Mouse (Mus musculus) MEL (cell line): Measurements from ENCODE around the gene Tmem37. TPM values are rescaled to one million over a fixed set of nuclear protein-coding genes. Genes with fewer than 3 reads are reported as not detected.
A peak's percentile ranks its signal among the peaks of the same experiment; 100 is the strongest.

Source experiments
- DNase-seq: peaks from one replicate; pipeline ENCODE4 v3.0.0; 2011; ENCODE audit warnings: low read depth, low spot score
- H3K27ac ChIP-seq: 2 replicates; pipeline ENCODE4 v1.5.1; 2012; ENCODE audit warnings: low read depth, mild to moderate bottlenecking, control low read depth, low read length, moderate library complexity; ENCODE audit not compliant: control insufficient read depth
- H3K27me3 ChIP-seq, 2 experiments: fragments of 150-350 bp in 1 of 2; sonication (generic) in 1 of 2; 2 replicates each; pipeline ENCODE4 v1.6.1; 2012; ENCODE audit warnings: low read length in 2 of 2, mild to moderate bottlenecking in 2 of 2, improper control_type of control experiment in 1 of 2, moderate library complexity in 1 of 2; ENCODE audit not compliant: insufficient read depth in 2 of 2, control insufficient read depth in 1 of 2
- H3K36me3 ChIP-seq, 2 experiments: 2 replicates each; pipeline ENCODE4 v1.6.1; 2012 to 2014; ENCODE audit warnings: low read length in 2 of 2, improper control_type of control experiment in 1 of 2, inconsistent platforms in 1 of 2, mild to moderate bottlenecking in 1 of 2; ENCODE audit not compliant: insufficient read depth in 2 of 2, control insufficient read depth in 1 of 2
- H3K4me1 ChIP-seq, 2 experiments: fragments of 150-350 bp in 1 of 2; sonication (generic) in 1 of 2; 2 replicates each; pipeline ENCODE4 v1.6.1; 2012; ENCODE audit warnings: low read length in 2 of 2, improper control_type of control experiment in 1 of 2, mild to moderate bottlenecking in 1 of 2; ENCODE audit not compliant: insufficient read depth in 2 of 2, control insufficient read depth in 1 of 2
- H3K4me3 ChIP-seq, 2 experiments: fragments of 150-350 bp in 1 of 2; sonication (generic) in 1 of 2; 2 replicates each; pipeline ENCODE4 v1.5.1; 2012; ENCODE audit warnings: low read depth in 2 of 2, low read length in 2 of 2, mild to moderate bottlenecking in 2 of 2, moderate library complexity in 2 of 2, control low read depth in 1 of 2, improper control_type of control experiment in 1 of 2; ENCODE audit not compliant: control insufficient read depth in 1 of 2, insufficient read depth in 1 of 2
- H3K79me2 ChIP-seq: 2 replicates; pipeline ENCODE4 v1.6.1; 2012; ENCODE audit warnings: mild to moderate bottlenecking, low read length, moderate library complexity; ENCODE audit not compliant: control insufficient read depth, poor library complexity, insufficient read depth
- H3K9ac ChIP-seq: 2 replicates; pipeline ENCODE4 v1.6.1; 2012; ENCODE audit warnings: low read depth, mild to moderate bottlenecking, control low read depth, low read length, moderate library complexity; ENCODE audit not compliant: control insufficient read depth, poor library complexity, severe bottlenecking
- H3K9me3 ChIP-seq: fragments of 150-350 bp; sonication (generic); replicated peaks from 2 replicates; pipeline ENCODE4 v1.6.1; 2012; ENCODE audit warnings: mild to moderate bottlenecking, low read length, improper control_type of control experiment, moderate library complexity; ENCODE audit not compliant: insufficient read depth
- CTCF ChIP-seq, 3 experiments: IDR thresholded peaks in 2 of 3; conservative IDR thresholded peaks in 1 of 3; 2 replicates each; pipeline ENCODE4 v1.5.1; 2011 to 2012; ENCODE audit warnings: low read length in 3 of 3, low read depth in 2 of 3, mild to moderate bottlenecking in 2 of 3, improper control_type of control experiment in 1 of 3, inconsistent platforms in 1 of 3, mixed read lengths in 1 of 3, moderate library complexity in 1 of 3; ENCODE audit not compliant: control insufficient read depth in 1 of 3, insufficient read depth in 1 of 3, poor library complexity in 1 of 3, severe bottlenecking in 1 of 3
- GABPA ChIP-seq: IDR thresholded peaks from 2 replicates; pipeline ENCODE4 v1.6.1; 2012; ENCODE audit warnings: low read depth, mild to moderate bottlenecking, inconsistent platforms, low read length, improper control_type of control experiment, moderate library complexity
- MAFK ChIP-seq: IDR thresholded peaks from 2 replicates; pipeline ENCODE4 v1.6.1; 2011; ENCODE audit warnings: low read depth, mild to moderate bottlenecking, low read length, improper control_type of control experiment, borderline replicate concordance
- MEF2A ChIP-seq: IDR thresholded peaks from 2 replicates; pipeline ENCODE4 v1.6.1; 2014; ENCODE audit warnings: low read depth, mild to moderate bottlenecking, inconsistent platforms, low read length, improper control_type of control experiment; ENCODE audit not compliant: poor library complexity, insufficient replicate concordance, severe bottlenecking; ENCODE audit errors: extremely low read depth
- MYC ChIP-seq: IDR thresholded peaks from 2 replicates; pipeline ENCODE4 v1.6.1; 2011; ENCODE audit warnings: low read depth, mild to moderate bottlenecking, low read length, improper control_type of control experiment, moderate library complexity
- NRF1 ChIP-seq: IDR thresholded peaks from 2 replicates; pipeline ENCODE4 v1.6.1; 2014; ENCODE audit warnings: low read depth, mild to moderate bottlenecking, inconsistent platforms, low read length, improper control_type of control experiment, moderate library complexity; ENCODE audit not compliant: poor library complexity, insufficient read depth, severe bottlenecking
- RAD21 ChIP-seq: IDR thresholded peaks from 2 replicates; pipeline ENCODE4 v1.6.1; 2011; ENCODE audit warnings: mild to moderate bottlenecking, low read depth, low read length, improper control_type of control experiment
- TBP ChIP-seq: IDR thresholded peaks from 2 replicates; pipeline ENCODE4 v1.8.0; 2011; ENCODE audit warnings: low read depth, low read length, improper control_type of control experiment
- USF1 ChIP-seq: IDR thresholded peaks from 2 replicates; pipeline ENCODE4 v1.6.1; 2014; ENCODE audit warnings: low read depth, mild to moderate bottlenecking, inconsistent platforms, low read length, improper control_type of control experiment, moderate library complexity
- USF2 ChIP-seq, 2 experiments: IDR thresholded peaks; 2 replicates each; pipeline ENCODE4 v1.6.1; 2011 to 2012; ENCODE audit warnings: improper control_type of control experiment in 2 of 2, low read length in 2 of 2, borderline replicate concordance in 1 of 2, inconsistent platforms in 1 of 2, low read depth in 1 of 2, mild to moderate bottlenecking in 1 of 2; ENCODE audit not compliant: insufficient read depth in 1 of 2
- ZC3H11A ChIP-seq: IDR thresholded peaks from 2 replicates; pipeline ENCODE4 v1.6.1; 2012; ENCODE audit warnings: low read depth, mild to moderate bottlenecking, inconsistent platforms, low read length, improper control_type of control experiment
- ZKSCAN1 ChIP-seq: IDR thresholded peaks from 2 replicates; pipeline ENCODE4 v1.6.1; 2012; ENCODE audit warnings: low read depth, mild to moderate bottlenecking, inconsistent platforms, low read length, improper control_type of control experiment, moderate library complexity
- polyA plus RNA-seq, 2 experiments: library from polyadenylated mRNA; stranded (reverse) in 1 of 2; unstranded in 1 of 2; fragments of >175 nt in 1 of 2; fragments of >200 nt in 1 of 2; gene quantifications; 2 replicates each; pipeline versions ENCODE4 v1.2.1 to v1.2.4; 2012; ENCODE audit warnings: low replicate concordance in 2 of 2, low read depth in 1 of 2; ENCODE audit not compliant: insufficient read length in 2 of 2, insufficient read depth in 1 of 2, missing spikeins in 1 of 2
- total RNA-seq: library from RNA; depleted of rRNA; stranded (reverse); fragments of 300-350 nt; gene quantifications from 2 replicates; pipeline ENCODE4 v1.2.3, GENCODE M21; 2012; rRNA removed

Tmem37 gene
- total and polyA plus RNA-seq, 3 experiments: 2.6 to 9.1 TPM; not detected in 1

- TF ChIP-seq MYC (no peak), GABPA (no peak)
Measured at GRCm38 (mm10) chr1:120020322-120020897, 53.5 kb downstream of the Tmem37 start (continued).

DNA sequence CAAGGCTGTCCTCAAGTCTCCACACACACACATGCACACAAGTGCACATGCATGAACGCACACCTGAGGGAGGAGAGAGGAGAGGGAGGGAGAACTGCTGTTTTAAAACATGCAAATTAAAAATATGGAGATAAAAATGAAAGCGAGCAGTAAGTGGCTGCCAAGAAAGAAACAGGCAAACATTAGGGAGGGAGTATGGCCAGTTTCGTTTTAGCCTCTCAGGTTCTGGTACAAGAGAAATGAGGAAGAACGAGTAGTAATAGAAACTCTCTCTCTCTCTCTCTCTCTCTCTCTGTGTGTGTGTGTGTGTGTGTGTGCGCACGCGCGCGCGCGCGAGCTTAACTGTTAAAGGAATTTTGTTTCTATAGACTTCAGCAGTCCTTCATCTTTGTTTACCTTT is 54.4 kb downstream of the Tmem37 start:
- no peaks in the 10 kb centered on the region for H3K36me3 ChIP-seq
- DNase-seq: peak; percentile 69
- no peak overlapping the region for H3K27ac ChIP-seq
- peaks cover 0 to 4% of the 10 kb centered on the region in 2 experiments; a peak in 1 of 4 replicates for H3K4me1 ChIP-seq
- H3K27me3 ChIP-seq: no peaks in the 10 kb centered on the region
- H3K4me3 ChIP-seq: peak overlapping the region; percentile 49 to 59
- peak overlapping the region; percentile 48 for H3K9ac ChIP-seq
- peak; percentile 34; the same call in 1 of the 2 replicates for TF ChIP-seq NRF1
- TF ChIP-seq MAFK: no peak
- no peak for TF ChIP-seq TBP
- TF ChIP-seq ZKSCAN1: no peak
- TF ChIP-seq ZC3H11A: no peak
- no peak for TF ChIP-seq RAD21
- no peak for TF ChIP-seq USF2 (IDR thresholded peaks at IDR 0.05; ENCODE audit: borderline replicate concordance in 1 of 2, insufficient read depth in 1 of 2, low read depth in 1 of 2, low read length in 2 of 2)
- TF ChIP-seq, all 39 proteins: peak for 1
- no peaks in the 10 kb centered on the region for H3K9me3 ChIP-seq
- H3K79me2 ChIP-seq: no peaks in the 10 kb centered on the region

- no peaks in the 10 kb centered on the region for H3K79me2 ChIP-seq
- no peaks in the 10 kb centered on the region for H3K27me3 ChIP-seq
- no peaks in the 10 kb centered on the region for H3K9me3 ChIP-seq
- TF ChIP-seq RAD21: peak; percentile 38
- no peak for TF ChIP-seq MEF2A
- peak; percentile 27; the same call in 1 of the 2 replicates for TF ChIP-seq USF1
- peak; percentile 19 to 51 (median 45); a peak in 5 of 6 replicates for TF ChIP-seq CTCF (IDR thresholded peaks at IDR 0.05 in 2 of 3, conservative IDR thresholded peaks at IDR 0.05 in 1 of 3; ENCODE audit: control insufficient read depth in 1 of 3, insufficient read depth in 1 of 3, low read depth in 2 of 3, low read length in 3 of 3, poor library complexity in 1 of 3, severe bottlenecking in 1 of 3)
- no peaks in the 10 kb centered on the region for H3K36me3 ChIP-seq
- peak overlapping the region; percentile 43 to 59 for H3K4me3 ChIP-seq
- H3K4me1 ChIP-seq: peaks cover 0 to 4% of the 10 kb centered on the region in 2 experiments; a peak in 1 of 4 replicates
- no peak overlapping the region; the same call in 1 of the 2 replicates for H3K9ac ChIP-seq
- DNase-seq: peak; percentile 71
- no peak overlapping the region for H3K27ac ChIP-seq
Measured at GRCm38 (mm10) chr1:120018900-120019299, 55.0 kb downstream of the Tmem37 start.

Other genes with a start within 250 kb of the Tmem37 start
- 8.7 and 9.5 TPM in 2 replicates for gene Ptpn4, start 236.5 kb downstream of the Tmem37 start, total RNA-seq
- 100 to 1,000 TPM in 1 of 2 experiments, 1 to 10 TPM in 1; 6.2 to 527 TPM for gene Ptpn4, start 236.5 kb downstream of the Tmem37 start, polyA plus RNA-seq
- gene Tmem177, start 160.9 kb downstream of the Tmem37 start, total RNA-seq: 6.0 and 6.2 TPM in 2 replicates
- gene Tmem177, start 160.9 kb downstream of the Tmem37 start, polyA plus RNA-seq: 1 to 10 TPM in 1 of 2 experiments, not detected in 1; 7.5 TPM
- gene Cfap221, start 76.8 kb downstream of the Tmem37 start, total RNA-seq: not detected in 2 replicates
- gene Cfap221, start 76.8 kb downstream of the Tmem37 start, polyA plus RNA-seq: not detected
- not detected in 2 replicates for gene Sctr, start 67.2 kb downstream of the Tmem37 start, total RNA-seq
- gene Sctr, start 67.2 kb downstream of the Tmem37 start, polyA plus RNA-seq: not detected
- 164 and 220 TPM in 2 replicates for gene Dbi, start 47.0 kb upstream of the Tmem37 start, total RNA-seq
- gene Dbi, start 47.0 kb upstream of the Tmem37 start, polyA plus RNA-seq: 100 to 1,000 TPM in 1 of 2 experiments, not detected in 1; 149 TPM
- gene 3110009E18Rik, start 47.1 kb upstream of the Tmem37 start, total RNA-seq: 13.8 and 15.1 TPM in 2 replicates
- 10 to 100 TPM in 1 of 2 experiments, not detected in 1; 16.5 TPM for gene 3110009E18Rik, start 47.1 kb upstream of the Tmem37 start, polyA plus RNA-seq
- 83.2 and 101 TPM in 2 replicates for gene Steap3, start 198.6 kb upstream of the Tmem37 start, total RNA-seq
- 10 to 100 TPM; 50.2 to 98.2 TPM for gene Steap3, start 198.6 kb upstream of the Tmem37 start, polyA plus RNA-seq